8 mouse cellular contexts compared by ENCODE assay signal in the genomic region with DNA sequence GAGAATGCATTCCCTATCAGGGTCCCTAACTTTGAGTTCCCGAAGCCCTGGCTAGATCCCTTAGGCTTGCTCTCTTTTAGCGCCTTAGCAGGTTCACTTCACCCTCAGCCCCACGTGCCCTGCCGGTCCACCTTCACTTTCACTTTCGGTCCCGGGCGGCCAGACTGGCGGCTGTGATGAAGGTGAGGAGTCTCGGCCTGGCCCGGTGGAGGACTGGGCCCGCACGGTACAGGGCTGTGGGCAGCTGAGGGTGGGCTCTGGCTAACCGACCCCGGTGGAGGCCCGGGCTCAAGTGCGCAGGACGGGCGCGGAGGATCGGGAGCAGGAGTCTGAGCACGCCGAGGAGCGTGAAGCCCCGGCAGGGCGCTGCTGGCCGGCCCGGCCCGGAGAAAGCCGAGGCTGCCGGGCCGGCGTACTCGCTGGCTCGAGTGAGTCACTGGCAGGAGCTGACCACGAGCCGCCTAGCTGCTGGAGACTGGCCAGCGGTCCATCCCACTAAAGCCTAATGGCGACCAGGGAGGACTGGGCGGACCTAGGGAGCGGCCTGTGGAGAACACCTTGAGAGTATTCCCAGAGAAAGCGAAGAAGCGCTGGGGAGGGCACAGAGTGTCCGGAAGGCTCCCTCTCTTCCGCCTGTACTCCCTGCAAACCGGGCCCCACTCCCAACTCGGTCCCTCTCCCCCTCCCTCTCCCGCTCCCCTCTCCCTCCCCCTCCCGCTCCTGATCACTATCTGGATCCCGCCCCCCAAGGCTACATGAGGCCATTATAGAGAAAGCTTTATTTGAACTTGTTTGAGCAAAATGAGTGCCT. TPM values are rescaled to one million over a fixed set of nuclear protein-coding genes. Genes with fewer than 3 reads are reported as not detected.
DNase-seq lines count a peak whose midpoint lies in the region; ATAC-seq lines count a peak whose summit lies in the region.

No protein-coding gene starts in this region.

- H3K36me3 ChIP-seq in hindbrain, embryonic 13.5 days = no peaks in the 10 kb centered on the region

- no peaks in the 10 kb centered on the region for H3K27me3 ChIP-seq in hindbrain, embryonic 13.5 days

- H3K4me1 ChIP-seq in hindbrain, embryonic 13.5 days (replicated peaks) = 0 out of 2 replicates have a peak, but pooled peaks cover 7% of the 10 kb centered on the region

- H3K9ac ChIP-seq in hindbrain, embryonic 13.5 days = peak overlapping the region; percentile 87

- under 1% methylated on average over 44 of the region's 49 CpGs for WGBS in hindbrain, embryonic 13.5 days

- peak overlapping the region; percentile 92 for H3K4me2 ChIP-seq in hindbrain, embryonic 13.5 days

- no peaks in the 10 kb centered on the region for H3K9me3 ChIP-seq in hindbrain, embryonic 13.5 days

- DNase-seq in R1 (ENCODE audit: low read depth, low spot score) = peak; percentile 69
- peak; percentile 89 to 92 for DNase-seq in cerebellum, postnatal 25 days
- peak; percentile 35 to 50 for DNase-seq in frontal cortex, postnatal 25 days (ENCODE audit: low spot score in 2 of 2)
- DNase-seq in layer of hippocampus, postnatal 25 days (ENCODE audit: extremely low spot score in 1 of 2, low spot score in 1 of 2) = peak; percentile 50 to 67
- DNase-seq in lung, postnatal 14 days = peak; percentile 82
- peak; percentile 85 for DNase-seq in ovary, postnatal 36 days (ENCODE audit: low spot score)
- peak; percentile 81 for DNase-seq in thymus, postnatal 14 days

- H3K4me3 ChIP-seq in hindbrain, embryonic 13.5 days = peak overlapping the region; percentile 77

- peak; percentile 93 for ATAC-seq in hindbrain, embryonic 13.5 days (ENCODE audit: low FRiP score)

- H3K27ac ChIP-seq in hindbrain, embryonic 13.5 days = peak overlapping the region; percentile 88

RNA-seq across cellular contexts. Expression of a gene that starts 0.5 kb away (rescaled TPM):
- polyA plus RNA-seq in hindbrain, embryonic 13.5 days (2015; fragmentation: Nextera tagmentation; extraction: Ambion mirVana) = 4.6 and 7.1 TPM in 2 replicates
- 10 to 100 TPM in 1 of 2 experiments, 1 to 10 TPM in 1; 9.5 to 11.5 TPM for total RNA-seq in layer of hippocampus, postnatal 25 days (2021)

Comparison
In these comparisons a context has a peak if more than half of its experiments do, and no peak if none do; other contexts are left out.
1. Peak in every context shown above with its lines: DNase-seq, ATAC-seq, H3K4me3 ChIP-seq and H3K27ac ChIP-seq.